Mouse (Mus musculus): ENCODE data around the gene Fcgr1. TPM values are rescaled to one million over a fixed set of nuclear protein-coding genes. Genes with fewer than 3 reads are reported as not detected.
"Not testable (repeated sequence)": the region's sequence is repeated elsewhere in the genome, so short reads cannot be mapped to it uniquely, and the experiment has no call there.

Gene Fcgr1
- polyA plus RNA-seq, 1 experiment from 2014 or later, result 1.7 TPM

GRCm38 (mm10) chr3:96289201-96289600 lies 4.6 kb downstream of the Fcgr1 start:
- WGBS, result 77% methylated on average over 3 of the region's 3 CpGs
- Histone ChIP-seq H3K27me3 (replicated peaks; ENCODE audit: control insufficient read depth, insufficient read depth, low read length) (0 out of 2 replicates have a peak, but pooled peaks cover 4% of the 10 kb centered on the region), H3K4me3 (ENCODE audit: low read length) (no peak overlapping the region), H3K27ac (ENCODE audit: low read depth, low read length) (no peak overlapping the region), H3K4me1 (ENCODE audit: control insufficient read depth, insufficient read depth, low read depth, low read length) (no peaks in the 10 kb centered on the region), H3K4me2 (ENCODE audit: low read length) (no peak overlapping the region), H3K36me3 (ENCODE audit: control insufficient read depth, insufficient read depth, low read length) (no peaks in the 10 kb centered on the region), H3K9me3 (ENCODE audit: control insufficient read depth, low read length) (no peaks in the 10 kb centered on the region), H3K9ac (ENCODE audit: low read depth, low read length) (no peak overlapping the region)
- ATAC-seq, result no peak

- H3K4me3 ChIP-seq (ENCODE audit: low read length); H3K9ac ChIP-seq (ENCODE audit: low read depth, low read length); H3K36me3 ChIP-seq (ENCODE audit: control insufficient read depth, insufficient read depth, low read length); H3K9me3 ChIP-seq (ENCODE audit: control insufficient read depth, low read length); H3K4me2 ChIP-seq (ENCODE audit: low read length); H3K4me1 ChIP-seq (ENCODE audit: control insufficient read depth, insufficient read depth, low read depth, low read length); ATAC-seq; H3K27ac ChIP-seq (ENCODE audit: low read depth, low read length): not testable (repeated sequence)
- WGBS, result 91% methylated on average over 11 of the region's 11 CpGs
- peaks cover 12% of the 10 kb centered on the region for H3K27me3 ChIP-seq (replicated peaks; ENCODE audit: control insufficient read depth, insufficient read depth, low read length)
Observed at GRCm38 (mm10) chr3:96287334-96287733, 6.4 kb downstream of the Fcgr1 start.

- no peak for ATAC-seq
- Histone ChIP-seq H3K36me3 (ENCODE audit: control insufficient read depth, insufficient read depth, low read length) (no peaks in the 10 kb centered on the region), H3K27ac (ENCODE audit: low read depth, low read length) (no peak overlapping the region), H3K9ac (ENCODE audit: low read depth, low read length) (no peak overlapping the region), H3K4me3 (ENCODE audit: low read length) (no peak overlapping the region), H3K4me2 (ENCODE audit: low read length) (no peak overlapping the region), H3K27me3 (replicated peaks; ENCODE audit: control insufficient read depth, insufficient read depth, low read length) (peaks cover 13% of the 10 kb centered on the region), H3K9me3 (ENCODE audit: control insufficient read depth, low read length) (no peaks in the 10 kb centered on the region), H3K4me1 (ENCODE audit: control insufficient read depth, insufficient read depth, low read depth, low read length) (no peaks in the 10 kb centered on the region)
- 19% methylated on average over 4 of the region's 4 CpGs for WGBS
Observed at GRCm38 (mm10) chr3:96284457-96284856, 9.3 kb downstream of the Fcgr1 start.

- 57% methylated on average over 6 of the region's 6 CpGs for WGBS
- no peaks in the 10 kb centered on the region for H3K36me3 ChIP-seq (ENCODE audit: control insufficient read depth, insufficient read depth, low read length)
- no peak for ATAC-seq
- H3K27me3 ChIP-seq (replicated peaks; ENCODE audit: control insufficient read depth, insufficient read depth, low read length), result peaks cover 10% of the 10 kb centered on the region
- no peak overlapping the region for H3K27ac ChIP-seq (ENCODE audit: low read depth, low read length)
- no peak overlapping the region for H3K9ac ChIP-seq (ENCODE audit: low read depth, low read length)
- H3K9me3 ChIP-seq (ENCODE audit: control insufficient read depth, low read length), result no peaks in the 10 kb centered on the region
- no peak overlapping the region for H3K4me3 ChIP-seq (ENCODE audit: low read length)
- no peak overlapping the region for H3K4me2 ChIP-seq (ENCODE audit: low read length)
- H3K4me1 ChIP-seq (ENCODE audit: control insufficient read depth, insufficient read depth, low read depth, low read length), result no peaks in the 10 kb centered on the region
Observed at GRCm38 (mm10) chr3:96280660-96281059, 13.1 kb downstream of the Fcgr1 start.

GRCm38 (mm10) chr3:96277800-96278624 lies 15.8 kb downstream of the Fcgr1 start:
- under 1% methylated on average over 49 of the region's 49 CpGs for WGBS
- H3K36me3 ChIP-seq (ENCODE audit: control insufficient read depth, insufficient read depth, low read length), result no peaks in the 10 kb centered on the region

GRCm38 (mm10) chr3:96277428-96277799 lies 16.4 kb downstream of the Fcgr1 start:
- H3K27ac ChIP-seq (ENCODE audit: low read depth, low read length), result peak overlapping the region; percentile 88; the same call in 1 of the 2 replicates
- WGBS, result 20% methylated on average over 8 of the region's 8 CpGs

More at GRCm38 (mm10) chr3:96277800-96278624, 15.8 kb downstream of the Fcgr1 start:
- Histone ChIP-seq H3K9me3 (ENCODE audit: control insufficient read depth, low read length) (no peaks in the 10 kb centered on the region), H3K4me2 (ENCODE audit: low read length) (peak overlapping the region; percentile 92), H3K4me3 (ENCODE audit: low read length) (peak overlapping the region; percentile 53), H3K9ac (ENCODE audit: low read depth, low read length) (peak overlapping the region; percentile 69), H3K4me1 (ENCODE audit: control insufficient read depth, insufficient read depth, low read depth, low read length) (no peaks in the 10 kb centered on the region), H3K27ac (ENCODE audit: low read depth, low read length) (peak overlapping the region; percentile 88), H3K27me3 (replicated peaks; ENCODE audit: control insufficient read depth, insufficient read depth, low read length) (peaks cover 3% of the 10 kb centered on the region)
- peak; percentile 99 for ATAC-seq

GRCm38 (mm10) chr3:96273591-96274465 lies 19.9 kb downstream of the Fcgr1 start:
- no peak for ATAC-seq
- WGBS, result 92% methylated on average over 17 of the region's 17 CpGs
- no peak overlapping the region for H3K4me3 ChIP-seq (ENCODE audit: low read length)
- no peaks in the 10 kb centered on the region for H3K9me3 ChIP-seq (ENCODE audit: control insufficient read depth, low read length)
- no peaks in the 10 kb centered on the region for H3K36me3 ChIP-seq (ENCODE audit: control insufficient read depth, insufficient read depth, low read length)
- H3K27ac ChIP-seq (ENCODE audit: low read depth, low read length), result no peak overlapping the region
- H3K4me2 ChIP-seq (ENCODE audit: low read length), result no peak overlapping the region
- H3K9ac ChIP-seq (ENCODE audit: low read depth, low read length), result no peak overlapping the region
- H3K27me3 ChIP-seq (replicated peaks; ENCODE audit: control insufficient read depth, insufficient read depth, low read length), result no peaks in the 10 kb centered on the region
- no peaks in the 10 kb centered on the region for H3K4me1 ChIP-seq (ENCODE audit: control insufficient read depth, insufficient read depth, low read depth, low read length)

More at GRCm38 (mm10) chr3:96277428-96277799, 16.4 kb downstream of the Fcgr1 start:
- H3K4me2 ChIP-seq (ENCODE audit: low read length), result peak overlapping the region; percentile 92
- H3K4me1 ChIP-seq (ENCODE audit: control insufficient read depth, insufficient read depth, low read depth, low read length), result no peaks in the 10 kb centered on the region
- peak overlapping the region; percentile 53 for H3K4me3 ChIP-seq (ENCODE audit: low read length)
- no peak for ATAC-seq
- no peaks in the 10 kb centered on the region for H3K9me3 ChIP-seq (ENCODE audit: control insufficient read depth, low read length)
- H3K27me3 ChIP-seq (replicated peaks; ENCODE audit: control insufficient read depth, insufficient read depth, low read length), result peaks cover 2% of the 10 kb centered on the region; the same call in 1 of the 2 replicates
- peak overlapping the region; percentile 69 for H3K9ac ChIP-seq (ENCODE audit: low read depth, low read length)
- H3K36me3 ChIP-seq (ENCODE audit: control insufficient read depth, insufficient read depth, low read length), result no peaks in the 10 kb centered on the region

GRCm38 (mm10) chr3:96269511-96270474 lies 24.0 kb downstream of the Fcgr1 start, which contains the start of gene Hist2h2bb:
Hist2h2bb (plus strand) TSS chr3:96269752.
- Histone ChIP-seq H3K36me3 (ENCODE audit: control insufficient read depth, insufficient read depth, low read length) (no peaks in the 10 kb centered on the region), H3K4me3 (ENCODE audit: low read length) (peak within 1 kb of the TSS; percentile 59), H3K4me1 (ENCODE audit: control insufficient read depth, insufficient read depth, low read depth, low read length) (peaks cover 5% of the 10 kb centered on the region; the same call in 1 of the 2 replicates), H3K9me3 (ENCODE audit: control insufficient read depth, low read length) (no peaks in the 10 kb centered on the region), H3K27ac (ENCODE audit: low read depth, low read length) (peak within 1 kb of the TSS; percentile 93), H3K4me2 (ENCODE audit: low read length) (peak within 1 kb of the TSS; percentile 95), H3K27me3 (replicated peaks; ENCODE audit: control insufficient read depth, insufficient read depth, low read length) (no peaks in the 10 kb centered on the region), H3K9ac (ENCODE audit: low read depth, low read length) (peak within 1 kb of the TSS; percentile 73)
- WGBS, result under 1% methylated on average over 45 of the region's 45 CpGs
- ATAC-seq, result peak; percentile 96

Data from hindbrain, embryonic 16.5 days (tissue).